ENCODE assay signal across 9 mouse cellular contexts in the genomic region with DNA sequence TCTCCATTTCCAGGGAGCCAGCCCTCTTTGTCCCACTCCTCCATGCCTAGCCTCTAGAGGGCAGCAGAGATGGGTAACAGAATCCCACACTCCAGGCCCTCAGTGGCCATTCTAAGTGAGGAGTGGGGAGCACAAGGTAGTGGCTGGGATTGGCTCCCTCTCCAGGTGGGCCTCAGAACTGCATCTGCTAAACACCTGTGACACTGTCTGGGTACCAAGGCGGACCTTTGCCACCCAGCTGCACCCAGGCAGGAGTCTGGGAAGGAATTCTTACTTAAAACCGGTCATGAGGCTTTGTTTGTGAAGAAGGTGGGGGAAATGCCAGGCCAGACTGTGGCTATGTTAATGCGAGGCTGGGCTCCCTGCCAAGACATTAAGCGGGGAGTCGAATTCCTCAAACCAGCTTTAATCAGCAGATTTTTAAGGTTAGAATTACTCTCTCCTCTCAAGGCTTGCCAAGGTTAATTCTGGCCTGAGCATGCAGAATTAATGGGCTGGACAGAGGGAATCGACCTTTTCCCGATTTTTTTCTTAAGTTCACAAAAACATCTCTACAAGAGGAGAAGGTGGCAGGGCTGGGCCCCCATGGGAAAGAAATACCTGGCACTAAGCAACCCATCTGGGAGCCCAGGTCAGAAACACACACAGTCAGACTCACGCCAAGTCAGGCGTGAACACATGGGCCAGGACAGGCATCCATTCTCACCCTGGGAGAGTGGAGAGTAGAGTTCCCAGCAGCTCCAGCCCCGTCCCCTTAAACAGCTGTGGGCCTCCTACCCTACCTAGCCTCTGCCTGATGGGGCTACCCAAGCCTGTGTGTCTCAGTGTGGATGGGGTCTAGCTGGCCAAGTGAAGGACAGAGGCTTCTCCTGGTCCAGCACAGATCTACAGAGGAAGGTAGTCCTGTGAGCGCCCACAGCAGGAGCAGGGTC.
DNase-seq lines count a peak whose midpoint lies in the region; ATAC-seq and TF ChIP-seq lines count a peak whose summit lies in the region.
"Had no signal": no experiment of that assay in that cellular context is flagged by ENCODE, and none has a peak within 500 bp of the region (broad histone marks: within the 10 kb centered on the region; RNA-seq: fewer than 3 reads in every experiment).

No protein-coding gene starts in this region.

- DNase-seq in cerebellum, postnatal 10 days, result peak; percentile 80 to 81
- no peak for DNase-seq in cerebellum, adult 8-10 months
- DNase-seq in NIH3T3 (ENCODE audit: low read depth), result peak; percentile 93
- peak; percentile 77 for DNase-seq in midbrain, postnatal 0 days (ENCODE audit: low spot score)
- DNase-seq in thymus, postnatal 4 days, result peak; percentile 35

- peak; percentile 73 for TF ChIP-seq CTCF in embryonic fibroblast, embryonic 13.5 days (IDR thresholded peaks at IDR 0.05; ENCODE audit: borderline replicate concordance, insufficient read depth, low read length)
- peak; percentile 79 for TF ChIP-seq CTCF in midbrain, postnatal 0 days (IDR thresholded peaks at IDR 0.05)

- no peak for TF ChIP-seq POLR2A in embryonic fibroblast, embryonic 13.5 days (IDR thresholded peaks at IDR 0.05; ENCODE audit: low read depth, low read length)

- no peak overlapping the region for H3K9ac ChIP-seq in hindbrain, embryonic 13.5 days
- no peak overlapping the region for H3K9ac ChIP-seq in limb, embryonic 13.5 days
- no peak overlapping the region for H3K9ac ChIP-seq in midbrain, postnatal 0 days (replicated peaks; ENCODE audit: low read length, poor library complexity, severe bottlenecking)

- H3K4me3 ChIP-seq in embryonic fibroblast, embryonic 13.5 days (ENCODE audit: insufficient read depth, low read length), result no peak overlapping the region
- no peak overlapping the region for H3K4me3 ChIP-seq in hindbrain, embryonic 13.5 days
- no peak overlapping the region for H3K4me3 ChIP-seq in limb, embryonic 13.5 days
- H3K4me3 ChIP-seq in midbrain, postnatal 0 days (ENCODE audit: low read depth, low read length), result no peak overlapping the region

- no peak overlapping the region for H3K4me2 ChIP-seq in hindbrain, embryonic 13.5 days
- peak overlapping the region; percentile 30; the same call in 1 of the 2 replicates for H3K4me2 ChIP-seq in limb, embryonic 13.5 days (replicated peaks)
- H3K4me2 ChIP-seq in midbrain, postnatal 0 days (ENCODE audit: low read depth, low read length, poor library complexity, severe bottlenecking), result no peak overlapping the region

- H3K4me1 ChIP-seq in embryonic fibroblast, embryonic 13.5 days (ENCODE audit: control insufficient read depth, insufficient read depth, low read length), result peaks cover 18% of the 10 kb centered on the region
- H3K4me1 ChIP-seq in hindbrain, embryonic 13.5 days (replicated peaks), result peaks cover 38% of the 10 kb centered on the region
- peaks cover 36% of the 10 kb centered on the region for H3K4me1 ChIP-seq in limb, embryonic 13.5 days
- no peaks in the 10 kb centered on the region for H3K4me1 ChIP-seq in midbrain, postnatal 0 days (ENCODE audit: insufficient read depth, low read length)

- peak overlapping the region; percentile 62 for H3K27ac ChIP-seq in embryonic fibroblast, embryonic 13.5 days (ENCODE audit: insufficient read depth, low read length)
- H3K27ac ChIP-seq in hindbrain, embryonic 13.5 days, result peak overlapping the region; percentile 84
- H3K27ac ChIP-seq in limb, embryonic 13.5 days, result peak overlapping the region; percentile 79
- no peak overlapping the region; the same call in 1 of the 2 replicates for H3K27ac ChIP-seq in midbrain, postnatal 0 days (ENCODE audit: low read depth, low read length)

- H3K27me3 ChIP-seq in hindbrain, embryonic 13.5 days, result peaks cover 31% of the 10 kb centered on the region
- H3K27me3 ChIP-seq in limb, embryonic 13.5 days, result peaks cover 39% of the 10 kb centered on the region
- peaks cover 5% of the 10 kb centered on the region; the same call in 1 of the 2 replicates for H3K27me3 ChIP-seq in midbrain, postnatal 0 days (ENCODE audit: insufficient read depth, low read length)

- H3K9me3 ChIP-seq in hindbrain, embryonic 13.5 days, result no peaks in the 10 kb centered on the region
- H3K9me3 ChIP-seq in limb, embryonic 13.5 days, result no peaks in the 10 kb centered on the region
- H3K9me3 ChIP-seq in midbrain, postnatal 0 days (ENCODE audit: low read length), result no peaks in the 10 kb centered on the region

- ATAC-seq in hindbrain, embryonic 13.5 days (ENCODE audit: low FRiP score), result peak; percentile 43
- peak; percentile 80 for ATAC-seq in limb, embryonic 13.5 days (ENCODE audit: low FRiP score, low read depth)
- ATAC-seq in midbrain, postnatal 0 days (ENCODE audit: low FRiP score), result no peak

- no peaks in the 10 kb centered on the region for H3K36me3 ChIP-seq in hindbrain, embryonic 13.5 days
- no peaks in the 10 kb centered on the region for H3K36me3 ChIP-seq in limb, embryonic 13.5 days
- no peaks in the 10 kb centered on the region for H3K36me3 ChIP-seq in midbrain, postnatal 0 days (ENCODE audit: insufficient read depth, low read length)
- H3K36me3 ChIP-seq: G1E had no signal

- WGBS in hindbrain, embryonic 13.5 days, result 37% methylated on average over 11 of the region's 11 CpGs
- 22% methylated on average over 11 of the region's 11 CpGs for WGBS in limb, embryonic 13.5 days
- 40% methylated on average over 11 of the region's 11 CpGs for WGBS in midbrain, postnatal 0 days
